Mouse (Mus musculus) MEL (cell line): Measurements from ENCODE around the gene Asah2.

ENCODE experiments used
- CHD1 ChIP-seq: IDR thresholded peaks from 2 replicates; pipeline ENCODE4 v1.6.1; 2012; ENCODE audit warnings: low read depth, mild to moderate bottlenecking, inconsistent platforms, low read length, improper control_type of control experiment
- CTCF ChIP-seq, 3 experiments: IDR thresholded peaks in 2 of 3; conservative IDR thresholded peaks in 1 of 3; 2 replicates each; pipeline ENCODE4 v1.5.1; 2011 to 2012; ENCODE audit warnings: low read length in 3 of 3, low read depth in 2 of 3, mild to moderate bottlenecking in 2 of 3, improper control_type of control experiment in 1 of 3, inconsistent platforms in 1 of 3, mixed read lengths in 1 of 3, moderate library complexity in 1 of 3; ENCODE audit not compliant: control insufficient read depth in 1 of 3, insufficient read depth in 1 of 3, poor library complexity in 1 of 3, severe bottlenecking in 1 of 3
- EP300 ChIP-seq, 2 experiments: IDR thresholded peaks; 2 replicates each; pipeline ENCODE4 v1.6.1; 2011; ENCODE audit warnings: improper control_type of control experiment in 2 of 2, low read length in 2 of 2, low read depth in 1 of 2, mild to moderate bottlenecking in 1 of 2
- ETS1 ChIP-seq: IDR thresholded peaks from 2 replicates; pipeline ENCODE4 v1.6.1; 2012; ENCODE audit warnings: low read depth, mild to moderate bottlenecking, inconsistent platforms, low read length, improper control_type of control experiment, moderate library complexity
- GABPA ChIP-seq: IDR thresholded peaks from 2 replicates; pipeline ENCODE4 v1.6.1; 2012; ENCODE audit warnings: low read depth, mild to moderate bottlenecking, inconsistent platforms, low read length, improper control_type of control experiment, moderate library complexity
- GATA1 ChIP-seq: IDR thresholded peaks from 2 replicates; pipeline ENCODE4 v1.6.1; 2011; ENCODE audit warnings: low read depth, low read length, improper control_type of control experiment
- HCFC1 ChIP-seq: IDR thresholded peaks from 2 replicates; pipeline ENCODE4 v1.6.1; 2012; ENCODE audit warnings: low read depth, mild to moderate bottlenecking, inconsistent platforms, low read length, improper control_type of control experiment, moderate library complexity
- JUND ChIP-seq: IDR thresholded peaks from 2 replicates; pipeline ENCODE4 v1.6.1; 2011; ENCODE audit warnings: low read depth, mild to moderate bottlenecking, improper control_type of control experiment, low read length
- MAZ ChIP-seq: IDR thresholded peaks from 2 replicates; pipeline ENCODE4 v1.6.1; 2012; ENCODE audit warnings: low read depth, mild to moderate bottlenecking, inconsistent platforms, low read length, improper control_type of control experiment
- MYC ChIP-seq: IDR thresholded peaks from 2 replicates; pipeline ENCODE4 v1.6.1; 2011; ENCODE audit warnings: low read depth, mild to moderate bottlenecking, low read length, improper control_type of control experiment, moderate library complexity
- POLR2A ChIP-seq, 2 experiments: IDR thresholded peaks; 2 replicates each; pipeline ENCODE4 v1.6.1; 2011 to 2012; ENCODE audit warnings: low read length in 2 of 2, mild to moderate bottlenecking in 2 of 2, control low read depth in 1 of 2, improper control_type of control experiment in 1 of 2, low read depth in 1 of 2, moderate library complexity in 1 of 2; ENCODE audit not compliant: control insufficient read depth in 1 of 2, insufficient read depth in 1 of 2, poor library complexity in 1 of 2
- POLR2AphosphoS2 ChIP-seq: IDR thresholded peaks from 2 replicates; pipeline ENCODE4 v1.6.1; 2011; ENCODE audit warnings: low read length, improper control_type of control experiment
- TCF12 ChIP-seq: IDR thresholded peaks from 2 replicates; pipeline ENCODE4 v1.6.1; 2014; ENCODE audit warnings: low read depth, mild to moderate bottlenecking, inconsistent platforms, low read length, improper control_type of control experiment, moderate library complexity
- ZC3H11A ChIP-seq: IDR thresholded peaks from 2 replicates; pipeline ENCODE4 v1.6.1; 2012; ENCODE audit warnings: low read depth, mild to moderate bottlenecking, inconsistent platforms, low read length, improper control_type of control experiment

- TF ChIP-seq TCF12: no peak
- no peak for TF ChIP-seq ZC3H11A
- no peak for TF ChIP-seq CTCF (IDR thresholded peaks at IDR 0.05 in 2 of 3, conservative IDR thresholded peaks at IDR 0.05 in 1 of 3; ENCODE audit: control insufficient read depth in 1 of 3, insufficient read depth in 1 of 3, low read depth in 2 of 3, low read length in 3 of 3, poor library complexity in 1 of 3, severe bottlenecking in 1 of 3)
- no peak for TF ChIP-seq EP300 (IDR thresholded peaks at IDR 0.05; ENCODE audit: low read depth in 1 of 2, low read length in 2 of 2)
- no peak for TF ChIP-seq GATA1
- TF ChIP-seq CHD1: no peak
- no peak for TF ChIP-seq POLR2A (IDR thresholded peaks at IDR 0.05; ENCODE audit: control insufficient read depth in 1 of 2, insufficient read depth in 1 of 2, low read depth in 1 of 2, low read length in 2 of 2, poor library complexity in 1 of 2)
- no peak for TF ChIP-seq JUND
- no peak for TF ChIP-seq POLR2AphosphoS2
- TF ChIP-seq HCFC1: no peak
- TF ChIP-seq MAZ: no peak
- TF ChIP-seq GABPA: no peak
- no peak for TF ChIP-seq ETS1
- no peak for TF ChIP-seq MYC
Observed at GRCm38 (mm10) chr19:32018053-32018452, 90.0 kb downstream of the Asah2 start.
